Mouse (Mus musculus) testis, adult 2 months (tissue): ENCODE results near the gene Nell2.

Experiments
- CTCF ChIP-seq: fragments of 200-500 bp; IDR thresholded peaks from 2 replicates; pipeline ENCODE4 v1.5.1; 2012; ENCODE audit warnings: low read depth, mild to moderate bottlenecking, inconsistent platforms, low read length, moderate library complexity; ENCODE audit not compliant: control insufficient read depth, insufficient read depth, insufficient replicate concordance
- POLR2A ChIP-seq: fragments of 200-500 bp; IDR thresholded peaks from 2 replicates; pipeline ENCODE4 v1.6.1; 2012; ENCODE audit warnings: low read depth, mild to moderate bottlenecking, inconsistent platforms, low read length, moderate library complexity; ENCODE audit not compliant: control insufficient read depth

DNA sequence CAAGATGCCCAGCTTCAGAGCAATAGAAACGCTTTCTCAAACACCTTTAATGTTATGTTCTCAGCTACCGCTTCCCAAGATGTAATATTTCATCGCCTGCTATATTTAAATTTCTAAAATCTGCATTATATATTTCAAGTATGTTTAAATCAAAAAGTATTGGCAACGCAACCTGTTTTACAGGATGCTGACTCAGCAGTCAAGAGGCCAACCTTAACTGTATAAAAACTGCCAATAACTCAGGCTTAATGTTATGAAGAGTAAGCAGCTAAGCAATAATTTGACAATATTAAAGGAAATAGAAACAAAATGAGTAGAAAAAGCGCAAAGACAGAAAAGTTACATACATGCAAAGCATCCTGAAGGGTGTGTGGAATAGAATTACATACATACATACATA lies 32.9 kb upstream of the Nell2 start:
- TF ChIP-seq POLR2A, result no peak
- TF ChIP-seq CTCF, result no peak
